Mouse (Mus musculus) myocyte (in vitro differentiated cells): Measurements from ENCODE around the gene Rpl23. TPM values are rescaled to one million over a fixed set of nuclear protein-coding genes. Genes with fewer than 3 reads are reported as not detected.

Experiments used
- H3K27me3 ChIP-seq: one replicate; pipeline ENCODE4 v1.6.1; 2011; ENCODE audit not compliant: control insufficient read depth, insufficient read depth, insufficient read length
- H3K36me3 ChIP-seq: one replicate; pipeline ENCODE4 v1.6.1; 2011; ENCODE audit not compliant: control insufficient read depth, insufficient read depth
- H3K4me2 ChIP-seq: one replicate; pipeline ENCODE4 v1.6.1; 2011; ENCODE audit warnings: low read depth, control low read depth
- H3K4me3 ChIP-seq: one replicate; pipeline ENCODE4 v1.5.1; 2011; ENCODE audit warnings: mild to moderate bottlenecking, control low read depth, moderate library complexity
- H3K79me2 ChIP-seq: one replicate; pipeline ENCODE4 v1.6.1; 2011; ENCODE audit not compliant: control insufficient read depth, insufficient read depth
- H3ac ChIP-seq: one replicate; pipeline ENCODE4 v1.6.1; 2011; ENCODE audit not compliant: control insufficient read depth, insufficient read length
- CEBPB ChIP-seq: IDR thresholded peaks from 2 replicates; pipeline ENCODE4 v1.6.1; 2011; ENCODE audit warnings: mild to moderate bottlenecking, moderate library complexity; ENCODE audit not compliant: poor library complexity, insufficient read depth, severe bottlenecking
- E2F4 ChIP-seq: IDR thresholded peaks from one replicate; pipeline ENCODE4 v1.6.1; 2011; ENCODE audit warnings: mild to moderate bottlenecking, control low read depth, moderate library complexity; ENCODE audit not compliant: insufficient read depth
- MAX ChIP-seq: IDR thresholded peaks from one replicate; pipeline ENCODE4 v1.6.1; 2011; ENCODE audit warnings: low read depth, mild to moderate bottlenecking, control low read depth
- MYOD1 ChIP-seq, 3 experiments: IDR thresholded peaks; one replicate each; pipeline ENCODE4 v1.6.1; 2011; ENCODE audit warnings: control low read depth in 2 of 3, low read depth in 2 of 3, mild to moderate bottlenecking in 2 of 3, moderate library complexity in 1 of 3; ENCODE audit not compliant: insufficient read length in 2 of 3, control insufficient read depth in 1 of 3
- MYOG ChIP-seq, 3 experiments: IDR thresholded peaks; one replicate each; pipeline ENCODE4 v1.6.1; 2011; ENCODE audit warnings: control low read depth in 2 of 3, low read depth in 2 of 3, mild to moderate bottlenecking in 2 of 3; ENCODE audit not compliant: insufficient read length in 2 of 3, control insufficient read depth in 1 of 3, insufficient read depth in 1 of 3
- POLR2A ChIP-seq: IDR thresholded peaks from one replicate; pipeline ENCODE4 v1.6.1; 2011; ENCODE audit warnings: low read depth, mild to moderate bottlenecking, control low read depth, moderate library complexity; ENCODE audit not compliant: insufficient read length
- POLR2AphosphoS2 ChIP-seq: IDR thresholded peaks from one replicate; pipeline ENCODE4 v1.6.1; 2011; ENCODE audit warnings: low read depth, control low read depth; ENCODE audit not compliant: insufficient read length
- REST ChIP-seq: IDR thresholded peaks from one replicate; pipeline ENCODE4 v1.6.1; 2011; ENCODE audit warnings: mild to moderate bottlenecking, control low read depth, moderate library complexity; ENCODE audit not compliant: insufficient read depth, insufficient read length
- SRF ChIP-seq: IDR thresholded peaks from one replicate; pipeline ENCODE4 v1.6.1; 2011; ENCODE audit warnings: low read depth; ENCODE audit not compliant: control insufficient read depth, insufficient read length
- TCF12 ChIP-seq: IDR thresholded peaks from one replicate; pipeline ENCODE4 v1.6.1; 2011; ENCODE audit warnings: mild to moderate bottlenecking, control low read depth; ENCODE audit not compliant: poor library complexity, insufficient read depth, severe bottlenecking
- TCF3 ChIP-seq: IDR thresholded peaks from one replicate; pipeline ENCODE4 v1.6.1; 2011; ENCODE audit warnings: low read depth, control low read depth; ENCODE audit not compliant: insufficient read length
- USF1 ChIP-seq: IDR thresholded peaks from one replicate; pipeline ENCODE4 v1.6.1; 2011; ENCODE audit warnings: low read depth, mild to moderate bottlenecking, control low read depth, moderate library complexity
- polyA plus RNA-seq: library from polyadenylated mRNA; unstranded; fragments of >200 nt; fragmentation: generic; extraction: Trizol; gene quantifications from one replicate; pipeline ENCODE4 v1.2.1, GENCODE M21; 2012; ENCODE audit warnings: missing spikeins

Gene Rpl23
- polyA plus RNA-seq, 1 experiment, result 1,321 TPM

DNA sequence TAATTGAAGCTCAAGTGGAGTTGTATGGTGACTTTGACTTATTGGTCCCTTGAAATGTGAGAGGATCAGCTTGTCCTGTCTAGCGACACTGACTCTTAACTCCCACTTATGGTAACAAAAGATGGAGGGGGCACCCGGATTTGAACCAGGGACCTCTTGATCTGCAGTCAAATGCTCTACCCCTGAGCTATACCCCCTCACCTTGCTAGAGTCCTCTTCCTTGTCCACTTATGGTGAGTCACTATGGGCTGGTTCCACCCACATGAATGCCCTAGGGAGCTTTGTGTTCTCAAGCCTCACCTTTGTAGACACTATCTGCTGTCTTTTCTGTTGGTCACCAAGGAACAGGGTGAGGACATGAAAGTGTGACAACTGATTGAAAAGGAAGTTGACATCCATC is 12.5 kb downstream of the Rpl23 start:
- Histone ChIP-seq H3K36me3 (no peaks in the 10 kb centered on the region), H3K4me2 (no peak overlapping the region), H3ac (no peak overlapping the region), H3K79me2 (peaks cover 16% of the 10 kb centered on the region), H3K4me3 (no peak overlapping the region), H3K27me3 (no peaks in the 10 kb centered on the region)
- TF ChIP-seq POLR2A, result no peak
- no peak for TF ChIP-seq REST
- TF ChIP-seq MYOD1 (IDR thresholded peaks at IDR 0.05; ENCODE audit: control insufficient read depth in 1 of 3, insufficient read length in 2 of 3, low read depth in 2 of 3), result no peak
- TF ChIP-seq MAX, result no peak
- no peak for TF ChIP-seq TCF3
- no peak for TF ChIP-seq E2F4
- TF ChIP-seq CEBPB, result no peak
- no peak for TF ChIP-seq TCF12
- TF ChIP-seq POLR2AphosphoS2, result no peak
- no peak for TF ChIP-seq MYOG (IDR thresholded peaks at IDR 0.05; ENCODE audit: control insufficient read depth in 1 of 3, insufficient read depth in 1 of 3, insufficient read length in 2 of 3, low read depth in 2 of 3)
- no peak for TF ChIP-seq USF1
- TF ChIP-seq SRF, result no peak

DNA sequence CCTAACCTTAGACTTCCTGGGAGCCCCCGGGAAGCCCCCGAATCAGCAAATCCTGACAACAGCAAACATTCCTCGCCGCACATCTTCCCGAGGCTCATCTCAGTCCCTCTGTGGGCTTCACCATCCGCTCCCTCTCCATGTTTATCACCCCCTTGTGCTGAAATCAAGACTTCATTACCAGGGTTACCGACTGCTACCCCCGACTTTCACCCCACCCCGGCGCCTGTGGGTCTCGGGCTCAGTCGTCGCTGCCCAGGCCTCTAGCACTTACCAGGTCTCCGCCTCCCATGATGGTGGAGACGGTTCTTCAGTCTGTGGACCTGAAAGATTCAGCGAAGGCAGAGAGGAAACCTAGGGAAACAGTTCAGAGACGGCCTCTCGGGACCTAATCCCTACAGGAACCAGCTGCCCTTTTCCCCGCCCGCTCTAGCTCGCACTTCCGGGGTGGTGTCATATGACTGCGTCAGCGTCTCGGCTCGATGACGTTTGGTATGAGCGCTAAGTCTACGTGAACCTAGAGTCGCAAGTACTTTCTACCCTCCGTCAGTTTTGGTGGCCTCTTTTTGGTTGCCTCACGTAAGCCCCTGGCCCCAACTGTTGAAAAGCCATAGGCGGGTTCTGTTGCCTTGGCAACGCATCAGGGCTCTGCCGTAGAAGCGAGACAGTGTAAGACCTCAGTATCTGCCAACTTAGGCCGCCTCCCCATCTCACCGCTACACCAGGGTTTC is 15.9 kb downstream of the Rpl23 start, which contains the start of gene Cwc25:
TSS of gene Cwc25 (minus strand) at position 403 of the 728 bp plus-strand sequence.
- Histone ChIP-seq H3K4me2 (peak within 1 kb of the TSS; percentile 93), H3K4me3 (peak within 1 kb of the TSS; percentile 89), H3K79me2 (peaks cover 32% of the 10 kb centered on the region)

GRCm38 (mm10) chr11:97761638-97762037 is 20.6 kb downstream of the Rpl23 start:
- Histone ChIP-seq H3K4me2 (no peak overlapping the region), H3K36me3 (peaks cover 35% of the 10 kb centered on the region), H3K27me3 (no peaks in the 10 kb centered on the region), H3ac (no peak overlapping the region), H3K4me3 (no peak overlapping the region), H3K79me2 (peaks cover 40% of the 10 kb centered on the region)
- TF ChIP-seq E2F4 (no peak), MYOG (IDR thresholded peaks at IDR 0.05; ENCODE audit: control insufficient read depth in 1 of 3, insufficient read depth in 1 of 3, insufficient read length in 2 of 3, low read depth in 2 of 3) (no peak), USF1 (no peak)

More for the DNA sequence above, 15.9 kb downstream of the Rpl23 start, which contains the start of gene Cwc25:
- TF ChIP-seq POLR2AphosphoS2, result peak; percentile 68
- peak; percentile 77 for TF ChIP-seq POLR2A
- no peak for TF ChIP-seq TCF3
- peak in 2 of 3 experiments; percentile 19 to 59 for TF ChIP-seq MYOD1 (IDR thresholded peaks at IDR 0.05; ENCODE audit: control insufficient read depth in 1 of 3, insufficient read length in 2 of 3, low read depth in 2 of 3)
- no peak for TF ChIP-seq CEBPB
- TF ChIP-seq SRF, result peak; percentile 89
- TF ChIP-seq USF1, result peak; percentile 77
- TF ChIP-seq MAX, result no peak
- peak; percentile 3 for TF ChIP-seq TCF12
- no peak for TF ChIP-seq REST
- peak; percentile 43 for TF ChIP-seq E2F4
- peak in 2 of 3 experiments; percentile 17 to 43 for TF ChIP-seq MYOG (IDR thresholded peaks at IDR 0.05; ENCODE audit: control insufficient read depth in 1 of 3, insufficient read depth in 1 of 3, insufficient read length in 2 of 3, low read depth in 2 of 3)
- H3K27me3 ChIP-seq, result no peaks in the 10 kb centered on the region
- peak within 1 kb of the TSS; percentile 42 for H3ac ChIP-seq
- H3K36me3 ChIP-seq, result peaks cover 13% of the 10 kb centered on the region

DNA sequence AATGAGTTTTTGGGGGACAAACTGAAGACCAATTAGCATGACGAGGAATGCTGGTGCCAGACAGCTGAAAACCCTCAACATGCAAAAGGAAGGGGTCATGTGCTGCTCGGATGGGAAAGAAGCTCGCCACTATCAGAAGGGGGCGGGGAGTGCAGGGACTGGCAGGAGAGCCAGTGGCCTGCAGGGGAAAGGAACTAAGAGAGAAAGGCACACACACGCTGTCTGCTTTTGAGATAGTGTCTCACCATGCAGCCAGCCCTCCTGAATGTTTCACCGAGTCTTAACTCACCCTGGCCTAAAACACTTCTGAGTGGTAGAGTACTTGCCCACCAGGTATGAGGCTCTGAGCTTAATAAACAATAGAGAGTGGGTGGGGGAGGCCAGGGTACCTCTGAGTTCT is 23.3 kb downstream of the Rpl23 start:
- Histone ChIP-seq H3K4me3 (no peak overlapping the region), H3K4me2 (no peak overlapping the region), H3K79me2 (peaks cover 17% of the 10 kb centered on the region), H3K36me3 (peaks cover 47% of the 10 kb centered on the region), H3K27me3 (no peaks in the 10 kb centered on the region), H3ac (no peak overlapping the region)
- TF ChIP-seq MAX, result no peak
- no peak for TF ChIP-seq E2F4
- no peak for TF ChIP-seq USF1
- no peak for TF ChIP-seq POLR2A
- TF ChIP-seq TCF12, result no peak
- no peak for TF ChIP-seq REST
- TF ChIP-seq TCF3, result no peak
- no peak for TF ChIP-seq MYOG (IDR thresholded peaks at IDR 0.05; ENCODE audit: control insufficient read depth in 1 of 3, insufficient read depth in 1 of 3, insufficient read length in 2 of 3, low read depth in 2 of 3)
- TF ChIP-seq POLR2AphosphoS2, result no peak

- TF ChIP-seq MYOG (IDR thresholded peaks at IDR 0.05; ENCODE audit: control insufficient read depth in 1 of 3, insufficient read depth in 1 of 3, insufficient read length in 2 of 3, low read depth in 2 of 3) (no peak), E2F4 (no peak), POLR2AphosphoS2 (no peak), SRF (no peak), TCF12 (no peak), CEBPB (no peak), USF1 (no peak), TCF3 (no peak), MYOD1 (IDR thresholded peaks at IDR 0.05; ENCODE audit: control insufficient read depth in 1 of 3, insufficient read length in 2 of 3, low read depth in 2 of 3) (no peak)
- peaks cover 54% of the 10 kb centered on the region for H3K36me3 ChIP-seq
- H3ac ChIP-seq, result no peak overlapping the region
- no peak overlapping the region for H3K4me3 ChIP-seq
- peaks cover 8% of the 10 kb centered on the region for H3K79me2 ChIP-seq
- H3K27me3 ChIP-seq, result no peaks in the 10 kb centered on the region
- no peak overlapping the region for H3K4me2 ChIP-seq
Observed at GRCm38 (mm10) chr11:97758125-97758524, 24.1 kb downstream of the Rpl23 start.
